Mouse (Mus musculus) midbrain, embryonic 16.5 days (tissue): ENCODE data around the gene Rab5if. TPM values are rescaled to one million over a fixed set of nuclear protein-coding genes. Genes with fewer than 3 reads are reported as not detected.
"Not testable (repeated sequence)": the region's sequence is repeated elsewhere in the genome, so short reads cannot be mapped to it uniquely, and the experiment has no call there.

Experiments used
- ATAC-seq: fragments of 200-750 bp; cut with Nextera tagmentation; 2 replicates; pipeline ENCODE4 v1.8.0; 2017; ENCODE audit warnings: moderate TSS enrichment
- H3K27ac ChIP-seq: fragments of 300-500 bp; sonication (generic); 2 replicates; pipeline ENCODE4 v1.5.1; 2014; ENCODE audit warnings: mild to moderate bottlenecking, low read length, mixed read lengths
- H3K27me3 ChIP-seq: fragments of 300-500 bp; sonication (generic); 2 replicates; pipeline ENCODE4 v1.6.1; 2014; ENCODE audit warnings: low read depth, low read length, mixed read lengths; ENCODE audit not compliant: control insufficient read depth, insufficient read depth
- H3K36me3 ChIP-seq: fragments of 300-500 bp; sonication (generic); 2 replicates; pipeline ENCODE4 v1.6.1; 2014; ENCODE audit warnings: mild to moderate bottlenecking, low read length, moderate library complexity, mixed read lengths; ENCODE audit not compliant: control insufficient read depth, insufficient read depth
- H3K4me1 ChIP-seq: fragments of 300-500 bp; sonication (generic); 2 replicates; pipeline ENCODE4 v1.6.1; 2014; ENCODE audit warnings: mild to moderate bottlenecking, low read length, mixed read lengths; ENCODE audit not compliant: control insufficient read depth, insufficient read depth
- H3K4me2 ChIP-seq: fragments of 300-500 bp; sonication (generic); 2 replicates; pipeline ENCODE4 v1.6.1; 2014; ENCODE audit warnings: mild to moderate bottlenecking, low read length, mixed read lengths
- H3K4me3 ChIP-seq: fragments of 300-500 bp; sonication (generic); 2 replicates; pipeline ENCODE4 v1.5.1; 2014; ENCODE audit warnings: low read depth, mild to moderate bottlenecking, low read length, moderate library complexity, mixed read lengths
- H3K9ac ChIP-seq: fragments of 300-500 bp; sonication (generic); 2 replicates; pipeline ENCODE4 v1.6.1; 2014; ENCODE audit warnings: low read depth, low read length, mixed read lengths
- H3K9me3 ChIP-seq: fragments of 300-500 bp; sonication (generic); replicated peaks from 2 replicates; pipeline ENCODE4 v1.6.1; 2014; ENCODE audit warnings: mild to moderate bottlenecking, low read length, mixed read lengths; ENCODE audit not compliant: control insufficient read depth, poor library complexity, severe bottlenecking
- WGBS: fragments of 180-500 bp; shearing (Covaris S2); extraction: QIAGEN DNeasy Blood & Tissue Kit; methylation state at CpG from one replicate; pipeline ENCODE4 v1.1.7; 2014; 5-methylcytosine and 5-hydroxymethylcytosine counted together
- polyA plus RNA-seq: library from polyadenylated mRNA; unstranded; fragments of >200 nt; fragmentation: Nextera tagmentation; extraction: Ambion mirVana; gene quantifications from 2 replicates; pipeline ENCODE4 v1.2.1, GENCODE M21; 2015

Rab5if gene
- polyA plus RNA-seq, 1 experiment from 2014 or later, result 147 TPM

GRCm38 (mm10) chr2:156879541-156879940 is 16.6 kb downstream of the Rab5if start:
- Histone ChIP-seq H3K27me3 (no peaks in the 10 kb centered on the region), H3K9me3 (no peaks in the 10 kb centered on the region), H3K4me3 (no peak overlapping the region), H3K36me3 (0 out of 2 replicates have a peak, but pooled peaks cover 2% of the 10 kb centered on the region), H3K4me2 (no peak overlapping the region), H3K9ac (no peak overlapping the region), H3K27ac (no peak overlapping the region), H3K4me1 (no peaks in the 10 kb centered on the region)
- ATAC-seq, result no peak
- 83% methylated on average over 3 of the region's 3 CpGs for WGBS

- Histone ChIP-seq H3K4me2 (no peak overlapping the region), H3K9ac (no peak overlapping the region), H3K4me1 (no peaks in the 10 kb centered on the region), H3K36me3 (no peaks in the 10 kb centered on the region), H3K27me3 (no peaks in the 10 kb centered on the region), H3K9me3 (no peaks in the 10 kb centered on the region), H3K27ac (no peak overlapping the region), H3K4me3 (no peak overlapping the region)
- ATAC-seq, result no peak
- WGBS, result 49% methylated on average over 10 of the region's 10 CpGs
Observed at GRCm38 (mm10) chr2:156882431-156883001, 19.6 kb downstream of the Rab5if start.

- H3K4me2 ChIP-seq, result no peak overlapping the region
- no peaks in the 10 kb centered on the region for H3K27me3 ChIP-seq
- H3K36me3 ChIP-seq, result no peaks in the 10 kb centered on the region
- H3K9me3 ChIP-seq, result no peaks in the 10 kb centered on the region
- no peak overlapping the region for H3K9ac ChIP-seq
- no peaks in the 10 kb centered on the region for H3K4me1 ChIP-seq
- no peak overlapping the region for H3K27ac ChIP-seq
- 91% methylated on average over 10 of the region's 10 CpGs for WGBS
- no peak for ATAC-seq
- H3K4me3 ChIP-seq, result no peak overlapping the region
Observed at GRCm38 (mm10) chr2:156884396-156885211, 21.7 kb downstream of the Rab5if start.

GRCm38 (mm10) chr2:156885666-156886065 is 22.7 kb downstream of the Rab5if start:
- not testable (repeated sequence) for H3K36me3 ChIP-seq, H3K27me3 ChIP-seq, H3K4me2 ChIP-seq, ATAC-seq, H3K9ac ChIP-seq, H3K27ac ChIP-seq, H3K4me3 ChIP-seq, H3K9me3 ChIP-seq, H3K4me1 ChIP-seq
- WGBS, result 63% methylated on average over 2 of the region's 2 CpGs

GRCm38 (mm10) chr2:156886084-156886631 is 23.2 kb downstream of the Rab5if start:
- WGBS, result 87% methylated on average over 10 of the region's 10 CpGs
- no peak overlapping the region for H3K4me3 ChIP-seq
- H3K27ac ChIP-seq, result no peak overlapping the region
- H3K9me3 ChIP-seq, result no peaks in the 10 kb centered on the region
- H3K36me3 ChIP-seq, result no peaks in the 10 kb centered on the region
- no peaks in the 10 kb centered on the region for H3K4me1 ChIP-seq
- ATAC-seq, result no peak
- H3K27me3 ChIP-seq, result no peaks in the 10 kb centered on the region
- no peak overlapping the region for H3K4me2 ChIP-seq
- H3K9ac ChIP-seq, result no peak overlapping the region

- 78% methylated on average over 6 of the region's 6 CpGs for WGBS
- H3K4me2 ChIP-seq, result no peak within 1 kb of the TSS
- H3K9me3 ChIP-seq, result no peaks in the 10 kb centered on the region
- no peaks in the 10 kb centered on the region for H3K27me3 ChIP-seq
- H3K27ac ChIP-seq, result no peak within 1 kb of the TSS
- no peak for ATAC-seq
- H3K4me1 ChIP-seq, result peaks cover 1% of the 10 kb centered on the region; the same call in 1 of the 2 replicates
- H3K4me3 ChIP-seq, result no peak within 1 kb of the TSS
- H3K9ac ChIP-seq, result no peak within 1 kb of the TSS
- no peaks in the 10 kb centered on the region for H3K36me3 ChIP-seq
Observed at GRCm38 (mm10) chr2:156887017-156887416, 24.1 kb downstream of the Rab5if start, which contains the start of gene Sla2. Gene Sla2, minus strand, starts transcription at chr2:156887192.

GRCm38 (mm10) chr2:156888490-156888889 is 25.6 kb downstream of the Rab5if start:
- Histone ChIP-seq H3K4me3 (no peak overlapping the region), H3K36me3 (no peaks in the 10 kb centered on the region), H3K9me3 (no peaks in the 10 kb centered on the region), H3K4me1 (peaks cover 10% of the 10 kb centered on the region; the same call in 1 of the 2 replicates), H3K27ac (no peak overlapping the region), H3K9ac (no peak overlapping the region), H3K27me3 (no peaks in the 10 kb centered on the region), H3K4me2 (no peak overlapping the region)
- ATAC-seq, result no peak
- WGBS, result 76% methylated on average over 3 of the region's 3 CpGs

GRCm38 (mm10) chr2:156892240-156892639 is 29.3 kb downstream of the Rab5if start:
- Histone ChIP-seq H3K27me3 (no peaks in the 10 kb centered on the region), H3K27ac (0 out of 2 replicates have a peak overlapping the region, but pooled peaks have one; percentile 26), H3K9ac (no peak overlapping the region), H3K36me3 (no peaks in the 10 kb centered on the region), H3K4me3 (no peak overlapping the region), H3K4me2 (no peak overlapping the region), H3K4me1 (peaks cover 10% of the 10 kb centered on the region; the same call in 1 of the 2 replicates), H3K9me3 (no peaks in the 10 kb centered on the region)
- 18% methylated on average over 3 of the region's 3 CpGs for WGBS
- ATAC-seq, result peak; percentile 84; the same call in 1 of the 2 replicates

GRCm38 (mm10) chr2:156892821-156893220 is 29.9 kb downstream of the Rab5if start:
- Histone ChIP-seq H3K27me3 (no peaks in the 10 kb centered on the region), H3K9ac (no peak overlapping the region), H3K36me3 (no peaks in the 10 kb centered on the region), H3K9me3 (no peaks in the 10 kb centered on the region), H3K4me3 (no peak overlapping the region), H3K4me1 (peaks cover 10% of the 10 kb centered on the region; the same call in 1 of the 2 replicates), H3K4me2 (no peak overlapping the region), H3K27ac (0 out of 2 replicates have a peak overlapping the region, but pooled peaks have one; percentile 17)
- ATAC-seq, result no peak
- 64% methylated on average over 6 of the region's 6 CpGs for WGBS
